Mouse (Mus musculus): ENCODE measurements around the gene Rps21. TPM values are rescaled to one million over a fixed set of nuclear protein-coding genes. Genes with fewer than 3 reads are reported as not detected.

Gene Rps21
- polyA plus RNA-seq, 1 experiment from 2014 or later: 526 TPM

DNA sequence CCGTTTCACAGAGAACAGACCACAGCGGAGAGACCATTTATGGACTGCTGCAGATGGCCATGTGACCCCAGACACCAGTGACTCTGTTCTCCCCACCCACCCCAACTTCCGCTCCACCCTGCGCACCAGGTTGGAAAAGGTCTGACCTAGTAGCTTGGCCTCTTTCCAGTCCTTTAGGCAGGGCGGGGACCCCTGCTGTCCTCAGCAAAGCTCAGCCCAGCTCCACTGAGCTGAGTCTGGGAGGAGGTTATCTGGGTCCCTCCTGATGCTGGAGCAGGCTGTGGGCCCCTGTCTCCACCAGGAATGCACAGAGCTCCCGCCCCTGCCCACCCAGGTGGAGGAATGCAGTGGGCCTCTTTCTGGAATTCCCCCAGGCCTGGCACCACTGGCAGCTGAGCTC is 22.2 kb upstream of the Rps21 start:
- H3K4me3 ChIP-seq (ENCODE audit: low read length): no peak overlapping the region
- peak overlapping the region; percentile 16 for H3K4me2 ChIP-seq (ENCODE audit: low read depth, low read length)
- H3K9ac ChIP-seq (ENCODE audit: low read length): peak overlapping the region; percentile 42; the same call in 1 of the 2 replicates
- no peaks in the 10 kb centered on the region for H3K9me3 ChIP-seq (ENCODE audit: control insufficient read depth, low read length)
- H3K27me3 ChIP-seq (ENCODE audit: control insufficient read depth, insufficient read depth, low read depth, low read length): no peaks in the 10 kb centered on the region
- peaks cover 49% of the 10 kb centered on the region for H3K4me1 ChIP-seq (replicated peaks; ENCODE audit: control insufficient read depth, insufficient read depth, low read length)
- no peaks in the 10 kb centered on the region for H3K36me3 ChIP-seq (ENCODE audit: control insufficient read depth, insufficient read depth, low read length)
- peak overlapping the region; percentile 98 for H3K27ac ChIP-seq (ENCODE audit: low read length)
- 23% methylated on average over 6 of the region's 6 CpGs for WGBS
- peak; percentile 80 for ATAC-seq (ENCODE audit: low read depth)

DNA sequence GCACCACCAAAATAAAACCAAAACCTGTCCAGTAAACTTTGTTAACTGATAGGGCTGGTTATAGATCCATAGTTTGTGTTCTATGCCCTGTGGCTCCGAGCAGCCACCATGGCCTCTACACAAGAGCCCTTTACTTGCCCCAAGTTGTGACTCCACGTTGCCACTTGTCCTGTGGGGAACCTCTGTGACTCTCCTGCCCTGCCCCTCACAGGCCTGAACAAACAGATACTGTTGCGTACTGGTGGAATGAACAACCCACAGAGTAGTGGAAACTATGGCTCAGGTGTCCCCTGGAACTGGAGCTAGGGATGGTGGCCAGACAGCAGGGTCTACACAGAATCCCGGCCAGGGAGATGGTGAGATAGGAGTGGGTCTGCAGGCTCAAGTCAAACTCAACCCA is 21.4 kb upstream of the Rps21 start:
- Histone ChIP-seq H3K27ac (ENCODE audit: low read length) (peak overlapping the region; percentile 98), H3K4me2 (ENCODE audit: low read depth, low read length) (no peak overlapping the region), H3K9me3 (ENCODE audit: control insufficient read depth, low read length) (no peaks in the 10 kb centered on the region), H3K36me3 (ENCODE audit: control insufficient read depth, insufficient read depth, low read length) (no peaks in the 10 kb centered on the region), H3K4me3 (ENCODE audit: low read length) (no peak overlapping the region), H3K4me1 (replicated peaks; ENCODE audit: control insufficient read depth, insufficient read depth, low read length) (peaks cover 42% of the 10 kb centered on the region), H3K27me3 (ENCODE audit: control insufficient read depth, insufficient read depth, low read depth, low read length) (no peaks in the 10 kb centered on the region), H3K9ac (ENCODE audit: low read length) (no peak overlapping the region)
- ATAC-seq (ENCODE audit: low read depth): no peak
- WGBS: 55% methylated on average over 4 of the region's 4 CpGs

DNA sequence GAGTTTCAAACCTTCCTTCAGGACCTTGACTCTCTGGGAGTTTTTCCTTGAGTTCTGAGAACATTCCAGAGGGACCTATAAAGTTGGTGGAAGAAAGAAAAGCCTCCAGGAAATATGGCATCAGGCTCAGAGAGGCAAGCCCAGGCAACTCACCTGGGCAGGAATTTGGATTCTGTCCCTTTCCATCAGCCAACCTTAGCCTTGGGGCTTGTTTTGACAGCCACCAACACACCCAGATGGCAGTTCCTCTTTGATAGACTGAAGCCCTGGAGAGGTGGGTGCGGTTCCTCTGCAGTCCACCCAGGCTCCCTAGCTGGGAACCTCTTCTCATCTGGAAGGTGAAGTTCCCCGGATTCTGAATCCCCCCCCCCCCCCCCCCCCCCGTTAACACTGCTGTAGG is 20.7 kb upstream of the Rps21 start:
- Histone ChIP-seq H3K9ac (ENCODE audit: low read length) (no peak overlapping the region), H3K4me2 (ENCODE audit: low read depth, low read length) (no peak overlapping the region), H3K27me3 (ENCODE audit: control insufficient read depth, insufficient read depth, low read depth, low read length) (no peaks in the 10 kb centered on the region), H3K4me1 (replicated peaks; ENCODE audit: control insufficient read depth, insufficient read depth, low read length) (peaks cover 40% of the 10 kb centered on the region), H3K9me3 (ENCODE audit: control insufficient read depth, low read length) (peaks cover 2% of the 10 kb centered on the region; the same call in 1 of the 2 replicates), H3K27ac (ENCODE audit: low read length) (peak overlapping the region; percentile 98), H3K36me3 (ENCODE audit: control insufficient read depth, insufficient read depth, low read length) (no peaks in the 10 kb centered on the region), H3K4me3 (ENCODE audit: low read length) (no peak overlapping the region)
- ATAC-seq (ENCODE audit: low read depth): no peak
- WGBS: 52% methylated on average over 3 of the region's 3 CpGs

GRCm38 (mm10) chr2:180236930-180237329 is 20.2 kb upstream of the Rps21 start:
- H3K27ac ChIP-seq (ENCODE audit: low read length): no peak overlapping the region; the same call in 1 of the 2 replicates
- ATAC-seq (ENCODE audit: low read depth): no peak
- 62% methylated on average over 3 of the region's 3 CpGs for WGBS
- peaks cover 40% of the 10 kb centered on the region for H3K4me1 ChIP-seq (replicated peaks; ENCODE audit: control insufficient read depth, insufficient read depth, low read length)
- peaks cover 5% of the 10 kb centered on the region; the same call in 1 of the 2 replicates for H3K9me3 ChIP-seq (ENCODE audit: control insufficient read depth, low read length)
- H3K36me3 ChIP-seq (ENCODE audit: control insufficient read depth, insufficient read depth, low read length): no peaks in the 10 kb centered on the region
- H3K9ac ChIP-seq (ENCODE audit: low read length): no peak overlapping the region
- no peak overlapping the region for H3K4me3 ChIP-seq (ENCODE audit: low read length)
- no peaks in the 10 kb centered on the region for H3K27me3 ChIP-seq (ENCODE audit: control insufficient read depth, insufficient read depth, low read depth, low read length)
- no peak overlapping the region for H3K4me2 ChIP-seq (ENCODE audit: low read depth, low read length)

DNA sequence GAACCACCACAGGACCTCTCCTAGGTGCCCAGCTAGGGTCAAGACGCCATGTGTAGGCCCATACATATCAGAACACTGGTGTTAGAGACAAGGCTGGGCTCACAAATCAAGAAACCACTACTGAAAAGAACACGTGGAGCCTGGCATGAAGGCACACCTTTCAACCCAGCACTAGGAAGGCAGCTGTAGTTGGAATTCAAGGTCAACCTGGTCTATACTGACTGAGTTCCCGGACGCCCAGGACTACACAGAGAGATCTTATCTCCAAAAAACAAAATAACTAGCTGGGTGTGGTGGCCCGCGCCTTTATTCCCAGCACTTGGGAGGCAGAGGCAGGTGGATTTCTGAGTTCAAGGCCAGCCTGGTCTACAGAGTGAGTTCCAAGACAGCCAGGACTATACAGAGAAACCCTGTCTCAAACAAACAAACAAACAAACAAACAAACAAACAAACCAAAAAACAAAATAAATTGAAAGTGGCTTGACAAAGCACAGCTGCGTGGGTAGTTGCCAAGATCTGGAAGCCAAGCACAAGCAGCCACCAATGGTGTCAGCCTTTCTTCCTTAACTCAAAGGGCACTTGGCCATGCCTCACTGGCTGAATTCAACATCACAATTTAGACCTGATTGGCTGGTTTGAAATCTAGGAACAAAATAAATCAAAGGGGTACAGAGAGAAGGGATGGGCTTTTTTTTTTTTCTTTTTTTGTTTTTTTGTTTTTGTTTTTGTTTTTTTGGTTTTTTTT is 19.4 kb upstream of the Rps21 start:
- H3K27ac ChIP-seq (ENCODE audit: low read length): no peak overlapping the region
- WGBS: 73% methylated on average over 7 of the region's 7 CpGs

DNA sequence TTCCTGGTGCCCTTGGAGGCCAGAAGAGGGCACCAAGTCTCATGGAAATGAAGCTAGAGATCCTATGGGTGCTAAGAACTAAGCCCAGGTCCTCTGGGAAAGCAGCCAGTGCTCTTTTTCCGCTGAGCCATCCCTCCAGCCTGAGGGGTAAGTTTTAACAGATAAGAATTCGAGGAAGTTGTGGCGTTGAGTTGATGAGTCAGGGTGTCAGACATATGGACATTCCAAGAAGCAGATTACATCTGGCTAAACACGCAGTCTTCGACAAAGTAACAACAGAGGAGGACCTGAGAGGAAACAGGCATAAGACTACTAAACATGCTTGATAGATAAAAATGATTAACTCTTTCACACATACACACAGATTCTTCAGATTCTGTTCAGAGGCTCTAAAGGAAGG is 18.6 kb upstream of the Rps21 start:
- Histone ChIP-seq H3K36me3 (ENCODE audit: control insufficient read depth, insufficient read depth, low read length) (no peaks in the 10 kb centered on the region), H3K9me3 (ENCODE audit: control insufficient read depth, low read length) (peaks cover 5% of the 10 kb centered on the region; the same call in 1 of the 2 replicates), H3K4me3 (ENCODE audit: low read length) (no peak overlapping the region), H3K27me3 (ENCODE audit: control insufficient read depth, insufficient read depth, low read depth, low read length) (no peaks in the 10 kb centered on the region), H3K4me1 (replicated peaks; ENCODE audit: control insufficient read depth, insufficient read depth, low read length) (peaks cover 29% of the 10 kb centered on the region), H3K9ac (ENCODE audit: low read length) (no peak overlapping the region), H3K4me2 (ENCODE audit: low read depth, low read length) (no peak overlapping the region), H3K27ac (ENCODE audit: low read length) (no peak overlapping the region)
- WGBS: 53% methylated on average over 5 of the region's 5 CpGs
- no peak for ATAC-seq (ENCODE audit: low read depth)

More for the DNA sequence above, 19.4 kb upstream of the Rps21 start:
- no peak overlapping the region for H3K4me3 ChIP-seq (ENCODE audit: low read length)
- H3K4me1 ChIP-seq (replicated peaks; ENCODE audit: control insufficient read depth, insufficient read depth, low read length): peaks cover 37% of the 10 kb centered on the region
- H3K9me3 ChIP-seq (ENCODE audit: control insufficient read depth, low read length): peaks cover 5% of the 10 kb centered on the region; the same call in 1 of the 2 replicates
- no peaks in the 10 kb centered on the region for H3K36me3 ChIP-seq (ENCODE audit: control insufficient read depth, insufficient read depth, low read length)
- H3K27me3 ChIP-seq (ENCODE audit: control insufficient read depth, insufficient read depth, low read depth, low read length): no peaks in the 10 kb centered on the region
- H3K9ac ChIP-seq (ENCODE audit: low read length): no peak overlapping the region
- no peak overlapping the region for H3K4me2 ChIP-seq (ENCODE audit: low read depth, low read length)
- ATAC-seq (ENCODE audit: low read depth): no peak

- Histone ChIP-seq H3K36me3 (ENCODE audit: control insufficient read depth, insufficient read depth, low read length) (no peaks in the 10 kb centered on the region), H3K4me1 (replicated peaks; ENCODE audit: control insufficient read depth, insufficient read depth, low read length) (no peaks in the 10 kb centered on the region), H3K9me3 (ENCODE audit: control insufficient read depth, low read length) (peaks cover 5% of the 10 kb centered on the region; the same call in 1 of the 2 replicates), H3K9ac (ENCODE audit: low read length) (no peak overlapping the region), H3K4me2 (ENCODE audit: low read depth, low read length) (no peak overlapping the region), H3K4me3 (ENCODE audit: low read length) (no peak overlapping the region), H3K27ac (ENCODE audit: low read length) (0 out of 2 replicates have a peak overlapping the region, but pooled peaks have one; percentile 16), H3K27me3 (ENCODE audit: control insufficient read depth, insufficient read depth, low read depth, low read length) (no peaks in the 10 kb centered on the region)
- peak; percentile 73 for ATAC-seq (ENCODE audit: low read depth)
- 60% methylated on average over 4 of the region's 4 CpGs for WGBS
Measured at GRCm38 (mm10) chr2:180243108-180243507, 14.1 kb upstream of the Rps21 start.

GRCm38 (mm10) chr2:180247916-180248315 is 9.3 kb upstream of the Rps21 start:
- WGBS: 77% methylated on average over 5 of the region's 5 CpGs
- H3K36me3 ChIP-seq (ENCODE audit: control insufficient read depth, insufficient read depth, low read length): no peaks in the 10 kb centered on the region
- ATAC-seq (ENCODE audit: low read depth): no peak

GRCm38 (mm10) chr2:180248947-180249660 is 8.1 kb upstream of the Rps21 start:
- WGBS: 52% methylated on average over 9 of the region's 9 CpGs
- no peaks in the 10 kb centered on the region for H3K36me3 ChIP-seq (ENCODE audit: control insufficient read depth, insufficient read depth, low read length)
- H3K4me2 ChIP-seq (ENCODE audit: low read depth, low read length): no peak overlapping the region
- H3K27me3 ChIP-seq (ENCODE audit: control insufficient read depth, insufficient read depth, low read depth, low read length): no peaks in the 10 kb centered on the region
- no peak overlapping the region for H3K4me3 ChIP-seq (ENCODE audit: low read length)
- H3K9me3 ChIP-seq (ENCODE audit: control insufficient read depth, low read length): no peaks in the 10 kb centered on the region
- H3K27ac ChIP-seq (ENCODE audit: low read length): no peak overlapping the region
- H3K9ac ChIP-seq (ENCODE audit: low read length): no peak overlapping the region
- ATAC-seq (ENCODE audit: low read depth): peak; percentile 17; the same call in 1 of the 2 replicates
- H3K4me1 ChIP-seq (replicated peaks; ENCODE audit: control insufficient read depth, insufficient read depth, low read length): peaks cover 4% of the 10 kb centered on the region; the same call in 1 of the 2 replicates

More at GRCm38 (mm10) chr2:180247916-180248315, 9.3 kb upstream of the Rps21 start:
- Histone ChIP-seq H3K27me3 (ENCODE audit: control insufficient read depth, insufficient read depth, low read depth, low read length) (no peaks in the 10 kb centered on the region), H3K4me1 (replicated peaks; ENCODE audit: control insufficient read depth, insufficient read depth, low read length) (peaks cover 4% of the 10 kb centered on the region; the same call in 1 of the 2 replicates), H3K4me2 (ENCODE audit: low read depth, low read length) (no peak overlapping the region), H3K9ac (ENCODE audit: low read length) (no peak overlapping the region), H3K9me3 (ENCODE audit: control insufficient read depth, low read length) (no peaks in the 10 kb centered on the region), H3K27ac (ENCODE audit: low read length) (no peak overlapping the region), H3K4me3 (ENCODE audit: low read length) (no peak overlapping the region)

Measured in lung, embryonic 16.5 days (tissue).